Mouse (Mus musculus): Measurements from ENCODE around the gene Gnb1l.

DNA sequence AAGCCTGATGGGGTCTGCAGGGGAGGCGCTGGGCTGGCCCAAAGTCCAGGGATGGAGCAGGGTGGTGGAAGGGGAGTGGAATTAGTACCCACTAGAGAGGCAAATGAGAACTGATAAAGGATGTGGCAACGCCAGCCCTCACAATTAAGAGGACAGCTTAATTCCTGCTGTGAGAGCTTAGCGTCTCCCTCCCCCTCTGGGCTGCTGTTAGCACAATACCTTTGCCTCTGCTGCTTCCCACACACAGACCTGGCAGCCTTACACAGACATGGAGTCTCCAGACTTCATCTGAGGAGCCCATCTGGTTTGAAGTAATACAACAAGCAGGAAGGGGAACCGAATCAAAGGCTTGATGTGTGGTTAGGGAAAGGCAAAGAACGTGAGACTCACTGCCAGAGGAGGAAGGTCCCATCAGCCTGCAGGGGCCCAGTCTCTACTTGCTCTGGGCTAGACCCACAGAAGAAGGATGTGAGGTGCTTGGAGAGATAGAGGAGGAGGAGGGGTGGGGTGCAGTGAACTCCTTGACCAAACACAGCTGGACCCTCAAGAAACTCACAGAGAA is 79.2 kb downstream of the Gnb1l start:
- TF ChIP-seq CTCF (IDR thresholded peaks at IDR 0.05; ENCODE audit: extremely low read depth, insufficient read length, insufficient replicate concordance, low read depth, low read length) (no peak), POLR2A (IDR thresholded peaks at IDR 0.05; ENCODE audit: low read depth, low read length) (no peak)
